Mouse (Mus musculus) embryonic facial prominence, embryonic 12.5 days (tissue): ENCODE data around the gene Mogs. TPM values are rescaled to one million over a fixed set of nuclear protein-coding genes. Genes with fewer than 3 reads are reported as not detected.
"Not testable (repeated sequence)": the region's sequence is repeated elsewhere in the genome, so short reads cannot be mapped to it uniquely, and the experiment has no call there.

Experiments used
- ATAC-seq: fragments of 200-750 bp; cut with Nextera tagmentation; 2 replicates; pipeline ENCODE4 v1.8.0; 2017; ENCODE audit not compliant: insufficient number of reproducible peaks, insufficient read depth, low FRiP score, low TSS enrichment
- H3K27ac ChIP-seq: fragments of 300-500 bp; sonication (generic); 2 replicates; pipeline ENCODE4 v1.5.1; 2016; ENCODE audit warnings: mild to moderate bottlenecking
- H3K27me3 ChIP-seq: fragments of 300-500 bp; sonication (generic); 2 replicates; pipeline ENCODE4 v1.6.1; 2016; ENCODE audit warnings: mild to moderate bottlenecking, moderate library complexity
- H3K36me3 ChIP-seq: fragments of 300-500 bp; sonication (generic); 2 replicates; pipeline ENCODE4 v1.6.1; 2016; ENCODE audit warnings: mild to moderate bottlenecking
- H3K4me1 ChIP-seq: fragments of 300-500 bp; sonication (generic); 2 replicates; pipeline ENCODE4 v1.6.1; 2016
- H3K4me2 ChIP-seq: fragments of 300-500 bp; sonication (generic); replicated peaks from 2 replicates; pipeline ENCODE4 v1.6.1; 2016; ENCODE audit warnings: mild to moderate bottlenecking, moderate library complexity
- H3K4me3 ChIP-seq: fragments of 300-500 bp; sonication (generic); 2 replicates; pipeline ENCODE4 v1.5.1; 2016; ENCODE audit warnings: mild to moderate bottlenecking
- H3K9ac ChIP-seq: fragments of 300-500 bp; sonication (generic); 2 replicates; pipeline ENCODE4 v1.6.1; 2016; ENCODE audit warnings: mild to moderate bottlenecking, moderate library complexity
- H3K9me3 ChIP-seq: fragments of 300-500 bp; sonication (generic); 2 replicates; pipeline ENCODE4 v1.6.1; 2016; ENCODE audit warnings: mild to moderate bottlenecking, moderate library complexity
- whole genome bisulfite sequencing: fragments of 180-500 bp; shearing (Covaris S2); methylation state at CpG from one replicate; pipeline ENCODE4 v1.1.7; 2016; 5-methylcytosine and 5-hydroxymethylcytosine counted together
- microRNA counts: library from miRNA; unstranded; fragments of <30 nt; microRNA quantifications from one replicate; lab custom pipeline; 2017
- microRNA-seq: library from miRNA; unstranded; fragments of <30 nt; microRNA quantifications from one replicate; pipeline ENCODE4, GENCODE M21; 2017
- polyA plus RNA-seq: library from polyadenylated mRNA; unstranded; fragments of >200 nt; fragmentation: Nextera tagmentation; extraction: Ambion mirVana; gene quantifications from 2 replicates; pipeline ENCODE4 v1.2.1, GENCODE M21; 2016

Mogs gene
- polyA plus RNA-seq, 1 experiment from 2014 or later = 55.2 TPM

GRCm38 (mm10) chr6:83159456-83159855 is 44.2 kb downstream of the Mogs start:
- H3K4me2 ChIP-seq, H3K9me3 ChIP-seq, H3K9ac ChIP-seq, H3K4me3 ChIP-seq, ATAC-seq, H3K27ac ChIP-seq, H3K36me3 ChIP-seq: not testable (repeated sequence)
- WGBS = 35% methylated on average over 3 of the region's 3 CpGs
- H3K4me1 ChIP-seq = peaks cover 27% of the 10 kb centered on the region
- H3K27me3 ChIP-seq = peaks cover 30% of the 10 kb centered on the region

GRCm38 (mm10) chr6:83161442-83161841 is 46.1 kb downstream of the Mogs start:
- H3K4me1 ChIP-seq = peaks cover 15% of the 10 kb centered on the region
- no peak overlapping the region for H3K27ac ChIP-seq
- peak overlapping the region; percentile 40 for H3K4me3 ChIP-seq
- peak overlapping the region; percentile 43 for H3K9ac ChIP-seq
- H3K36me3 ChIP-seq = no peaks in the 10 kb centered on the region
- peaks cover 30% of the 10 kb centered on the region for H3K27me3 ChIP-seq
- no peak for ATAC-seq
- H3K4me2 ChIP-seq = peak overlapping the region; percentile 72
- no peaks in the 10 kb centered on the region for H3K9me3 ChIP-seq
- 7% methylated on average over 19 of the region's 19 CpGs for WGBS

- H3K9me3 ChIP-seq = no peaks in the 10 kb centered on the region
- H3K4me1 ChIP-seq = peaks cover 19% of the 10 kb centered on the region
- WGBS = under 1% methylated on average over 49 of the region's 49 CpGs
- H3K27me3 ChIP-seq = peaks cover 30% of the 10 kb centered on the region
- H3K36me3 ChIP-seq = no peaks in the 10 kb centered on the region
- H3K9ac ChIP-seq = peak overlapping the region; percentile 43
- peak overlapping the region; percentile 40 for H3K4me3 ChIP-seq
- no peak overlapping the region for H3K27ac ChIP-seq
- ATAC-seq = no peak
- H3K4me2 ChIP-seq = peak overlapping the region; percentile 72
Observed at GRCm38 (mm10) chr6:83161921-83162641, 46.8 kb downstream of the Mogs start.

GRCm38 (mm10) chr6:83162701-83163100 is 47.4 kb downstream of the Mogs start:
- Histone ChIP-seq H3K36me3 (no peaks in the 10 kb centered on the region), H3K9ac (0 out of 2 replicates have a peak overlapping the region, but pooled peaks have one; percentile 43), H3K4me1 (peaks cover 21% of the 10 kb centered on the region), H3K4me3 (peak overlapping the region; percentile 40), H3K27ac (no peak overlapping the region), H3K9me3 (no peaks in the 10 kb centered on the region), H3K27me3 (peaks cover 30% of the 10 kb centered on the region), H3K4me2 (peak overlapping the region; percentile 72)
- 2% methylated on average over 8 of the region's 8 CpGs for WGBS
- ATAC-seq = no peak

GRCm38 (mm10) chr6:83165026-83165606 is 49.8 kb downstream of the Mogs start:
- peak overlapping the region; percentile 92 for H3K4me3 ChIP-seq
- H3K9me3 ChIP-seq = no peaks in the 10 kb centered on the region
- peaks cover 25% of the 10 kb centered on the region for H3K4me1 ChIP-seq
- no peak; the same call in 1 of the 2 replicates for ATAC-seq
- peaks cover 27% of the 10 kb centered on the region for H3K27me3 ChIP-seq
- peak overlapping the region; percentile 82 for H3K4me2 ChIP-seq
- H3K9ac ChIP-seq = peak overlapping the region; percentile 80
- WGBS = 4% methylated on average over 6 of the region's 6 CpGs
- H3K36me3 ChIP-seq = 0 out of 2 replicates have a peak, but pooled peaks cover 2% of the 10 kb centered on the region
- peak overlapping the region; percentile 41; the same call in 1 of the 2 replicates for H3K27ac ChIP-seq

GRCm38 (mm10) chr6:83165607-83166242 is 50.4 kb downstream of the Mogs start, which contains the start of gene Dctn1:
Dctn1 (plus strand) TSS chr6:83165920.
- WGBS = under 1% methylated on average over 53 of the region's 58 CpGs
- Histone ChIP-seq H3K27ac (peak within 1 kb of the TSS; percentile 84), H3K4me2 (peak within 1 kb of the TSS; percentile 82), H3K36me3 (0 out of 2 replicates have a peak, but pooled peaks cover 2% of the 10 kb centered on the region), H3K4me3 (peak within 1 kb of the TSS; percentile 92), H3K9ac (peak within 1 kb of the TSS; percentile 80), H3K9me3 (no peaks in the 10 kb centered on the region), H3K27me3 (peaks cover 20% of the 10 kb centered on the region), H3K4me1 (peaks cover 25% of the 10 kb centered on the region)
- ATAC-seq = peak; percentile 72

- Histone ChIP-seq H3K4me1 (peaks cover 25% of the 10 kb centered on the region), H3K27ac (peak overlapping the region; percentile 84; the same call in 1 of the 2 replicates), H3K27me3 (peaks cover 15% of the 10 kb centered on the region), H3K9me3 (no peaks in the 10 kb centered on the region), H3K36me3 (0 out of 2 replicates have a peak, but pooled peaks cover 2% of the 10 kb centered on the region), H3K9ac (peak overlapping the region; percentile 80), H3K4me2 (peak overlapping the region; percentile 82), H3K4me3 (peak overlapping the region; percentile 92)
- WGBS = 1% methylated on average over 12 of the region's 12 CpGs
- ATAC-seq = 0 out of 2 replicates have a peak, but pooled peaks have one; percentile 0
Observed at GRCm38 (mm10) chr6:83166243-83166630, 50.9 kb downstream of the Mogs start.

MicroRNAs within 50 kb of the gene (microRNA counts, 519-probe panel; counts per million panel counts)
- microRNA mmu-miR-3470a+mmu-miR-3470b (lab: Ali Mortazavi, UCI) = 460 counts per million, percentile 65 among the panel's probes with 10 or more counts

Small RNAs within 50 kb of the gene (microRNA-seq; reads per million reads assigned to microRNA genes)
- not detected for gene Mir3470a

Other genes with a start within 250 kb of the Mogs start
- 7.0 and 7.7 TPM in 2 replicates for gene Sema4f, start 175.7 kb upstream of the Mogs start, polyA plus RNA-seq
- gene M1ap, start 168.6 kb upstream of the Mogs start, polyA plus RNA-seq = 0.31 TPM in 2 replicates
- gene Dok1, start 82.0 kb upstream of the Mogs start, polyA plus RNA-seq = 11.0 and 11.8 TPM in 2 replicates
- 17.9 and 21.9 TPM in 2 replicates for gene Loxl3, start 81.3 kb upstream of the Mogs start, polyA plus RNA-seq
- gene Aup1, start 61.0 kb upstream of the Mogs start, polyA plus RNA-seq = 154 and 167 TPM in 2 replicates
- 74.1 and 77.8 TPM in 2 replicates for gene Htra2, start 60.2 kb upstream of the Mogs start, polyA plus RNA-seq
- 1.5 and 1.6 TPM in 2 replicates for gene Dqx1, start 57.7 kb upstream of the Mogs start, polyA plus RNA-seq
- 8.2 and 11.8 TPM in 2 replicates for gene Tlx2, start 45.2 kb upstream of the Mogs start, polyA plus RNA-seq
- 41.0 and 44.4 TPM in 2 replicates for gene Pcgf1, start 37.6 kb upstream of the Mogs start, polyA plus RNA-seq
- 0.57 and 1.1 TPM in 2 replicates for gene Lbx2, start 29.1 kb upstream of the Mogs start, polyA plus RNA-seq
- 2.9 and 4.1 TPM in 2 replicates for gene Ccdc142, start 13.9 kb upstream of the Mogs start, polyA plus RNA-seq
- 3.5 and 4.2 TPM in 2 replicates for gene Gm42688, start 13.9 kb upstream of the Mogs start, polyA plus RNA-seq
- 132 and 139 TPM in 2 replicates for gene Mrpl53, start 6.5 kb upstream of the Mogs start, polyA plus RNA-seq
- gene Wbp1, start 6.1 kb downstream of the Mogs start, polyA plus RNA-seq = 193 and 204 TPM in 2 replicates
- gene Ino80b, start 9.9 kb downstream of the Mogs start, polyA plus RNA-seq = 17.9 and 21.4 TPM in 2 replicates
- gene Rtkn, start 20.0 kb downstream of the Mogs start, polyA plus RNA-seq = 51.3 and 54.6 TPM in 2 replicates
- 10.0 and 11.3 TPM in 2 replicates for gene Wdr54, start 40.9 kb downstream of the Mogs start, polyA plus RNA-seq
- gene 1700003E16Rik, start 40.9 kb downstream of the Mogs start, polyA plus RNA-seq = 2.8 and 2.9 TPM in 2 replicates
- gene Dctn1, start 50.4 kb downstream of the Mogs start, polyA plus RNA-seq = 121 and 126 TPM in 2 replicates
- gene Slc4a5, start 104.3 kb downstream of the Mogs start, polyA plus RNA-seq = 0.62 and 1.1 TPM in 2 replicates
- gene Mthfd2, start 210.4 kb downstream of the Mogs start, polyA plus RNA-seq = 36.4 and 39.7 TPM in 2 replicates
- gene Mob1a, start 210.5 kb downstream of the Mogs start, polyA plus RNA-seq = 62.8 and 71.0 TPM in 2 replicates
- 117 and 126 TPM in 2 replicates for gene Bola3, start 233.7 kb downstream of the Mogs start, polyA plus RNA-seq